8 mouse cellular contexts compared by ENCODE assay signal in genomic region chr9:71543443-71544222, GRCm38 (mm10). TPM values are rescaled to one million over a fixed set of nuclear protein-coding genes. Genes with fewer than 3 reads are reported as not detected.
DNase-seq lines count a peak whose midpoint lies in the region; ATAC-seq and TF ChIP-seq lines count a peak whose summit lies in the region.

No protein-coding gene starts in this region.

- intact Hi-C loops in heart, postnatal 10 days (cut with DNase I): loop anchor here (1.0 kb wide), 1 partner anchor 73 kb away; no protein-coding TSS in a partner anchor

- TF ChIP-seq CTCF in E14TG2a.4 (conservative IDR thresholded peaks at IDR 0.05; ENCODE audit: low read length): peak; percentile 80
- TF ChIP-seq CTCF in olfactory bulb, adult 2 months (IDR thresholded peaks at IDR 0.05; ENCODE audit: insufficient read depth, low read depth, low read length): peak; percentile 37

- H3K36me3 ChIP-seq in E14TG2a.4 (ENCODE audit: insufficient read depth, low read length): no peaks in the 10 kb centered on the region
- H3K36me3 ChIP-seq in forebrain, embryonic 14.5 days (ENCODE audit: control insufficient read depth, insufficient read depth, low read length): no peaks in the 10 kb centered on the region

- H3K4me3 ChIP-seq in E14TG2a.4 (replicated peaks; ENCODE audit: low read length): no peak overlapping the region
- H3K4me3 ChIP-seq in forebrain, embryonic 14.5 days (ENCODE audit: low read depth, low read length): no peak overlapping the region
- H3K4me3 ChIP-seq in olfactory bulb, adult 2 months (ENCODE audit: insufficient read depth, low read depth, low read length): no peak overlapping the region

- H3K4me1 ChIP-seq in E14TG2a.4 (replicated peaks; ENCODE audit: low read depth, low read length): no peaks in the 10 kb centered on the region; the same call in 1 of the 2 replicates
- H3K4me1 ChIP-seq in forebrain, embryonic 14.5 days (ENCODE audit: control insufficient read depth, insufficient read depth, low read length): no peaks in the 10 kb centered on the region
- H3K4me1 ChIP-seq in olfactory bulb, adult 2 months (ENCODE audit: control insufficient read depth, insufficient read depth, low read length): no peaks in the 10 kb centered on the region

- no peak overlapping the region for H3K27ac ChIP-seq in forebrain, embryonic 14.5 days (ENCODE audit: low read depth, low read length)
- no peak overlapping the region for H3K27ac ChIP-seq in olfactory bulb, adult 2 months (ENCODE audit: insufficient read depth, low read depth, low read length)

- H3K27me3 ChIP-seq in E14TG2a.4 (ENCODE audit: insufficient read depth, low read length): 0 out of 2 replicates have a peak, but pooled peaks cover 3% of the 10 kb centered on the region
- H3K27me3 ChIP-seq in forebrain, embryonic 14.5 days (replicated peaks; ENCODE audit: control insufficient read depth, insufficient read depth, low read length): no peaks in the 10 kb centered on the region

- no peak for TF ChIP-seq POLR2A in olfactory bulb, adult 2 months (IDR thresholded peaks at IDR 0.05; ENCODE audit: insufficient read depth, low read depth, low read length)

- ATAC-seq in forebrain, embryonic 14.5 days: peak; percentile 82

- DNase-seq in c-Kit-positive CD71-positive TER-119-negative erythroid progenitor cells, embryonic 14.5 days (ENCODE audit: low read depth): peak; percentile 61
- peak; percentile 92 for DNase-seq in forebrain, embryonic 14.5 days (ENCODE audit: low spot score)
- DNase-seq in heart, postnatal 10 days: peak; percentile 89 to 92
- DNase-seq in kidney, postnatal 4 days: peak; percentile 94 to 95
- DNase-seq in lung, adult 18-20 months: peak; percentile 73 to 82
- DNase-seq in testis, postnatal 14 days (ENCODE audit: low spot score): peak; percentile 33

- no peak overlapping the region for H3K4me2 ChIP-seq in forebrain, embryonic 14.5 days (ENCODE audit: low read length)

- no peaks in the 10 kb centered on the region for H3K9me3 ChIP-seq in E14TG2a.4 (ENCODE audit: low read length)
- H3K9me3 ChIP-seq in forebrain, embryonic 14.5 days (replicated peaks; ENCODE audit: control insufficient read depth, low read length): no peaks in the 10 kb centered on the region

- 14% methylated on average over 19 of the region's 19 CpGs for WGBS in forebrain, embryonic 14.5 days
- 14% methylated on average over 19 of the region's 19 CpGs for WGBS in olfactory bulb, adult 2 months

- H3K9ac ChIP-seq in forebrain, embryonic 14.5 days (ENCODE audit: low read length): no peak overlapping the region

RNA-seq across cellular contexts. Expression of gene Myzap, which starts 48.5 kb away (rescaled TPM):
- 2.6 and 3.4 TPM in 2 replicates for polyA plus RNA-seq in forebrain, embryonic 14.5 days (2014; fragmentation: Nextera tagmentation; extraction: Ambion mirVana)
- total RNA-seq in heart, postnatal 10 days (2021): 100 to 1,000 TPM; 325 to 374 TPM
- polyA plus RNA-seq in olfactory bulb, adult 2 months (2012; ENCODE audit: insufficient read depth, insufficient read length, low replicate concordance, missing spikeins): not detected in 2 replicates

RNA-seq across cellular contexts. Expression of gene Polr2m, which starts 57.9 kb away (rescaled TPM):
- polyA plus RNA-seq in forebrain, embryonic 14.5 days (2014; fragmentation: Nextera tagmentation; extraction: Ambion mirVana): 268 and 289 TPM in 2 replicates
- total RNA-seq in heart, postnatal 10 days (2021): 100 to 1,000 TPM; 261 to 290 TPM
- polyA plus RNA-seq in olfactory bulb, adult 2 months (2012; ENCODE audit: insufficient read depth, insufficient read length, low replicate concordance, missing spikeins): not detected in 2 replicates

Comparison
In these comparisons a context has a peak if more than half of its experiments do, and no peak if none do; other contexts are left out.
1. DNase-seq: peak in every context shown above with its lines; median percentile 94 in kidney, postnatal 4 days; 92 in forebrain, embryonic 14.5 days; 90 in heart, postnatal 10 days; 78 in lung, adult 18-20 months; 61 in c-Kit-positive CD71-positive TER-119-negative erythroid progenitor cells, embryonic 14.5 days; 33 in testis, postnatal 14 days.